Mouse (Mus musculus): Measurements from ENCODE around the gene H2-Ab1. TPM values are rescaled to one million over a fixed set of nuclear protein-coding genes. Genes with fewer than 3 reads are reported as not detected.

H2-Ab1 gene
- polyA plus RNA-seq, 1 experiment from 2014 or later = 0.95 TPM

DNA sequence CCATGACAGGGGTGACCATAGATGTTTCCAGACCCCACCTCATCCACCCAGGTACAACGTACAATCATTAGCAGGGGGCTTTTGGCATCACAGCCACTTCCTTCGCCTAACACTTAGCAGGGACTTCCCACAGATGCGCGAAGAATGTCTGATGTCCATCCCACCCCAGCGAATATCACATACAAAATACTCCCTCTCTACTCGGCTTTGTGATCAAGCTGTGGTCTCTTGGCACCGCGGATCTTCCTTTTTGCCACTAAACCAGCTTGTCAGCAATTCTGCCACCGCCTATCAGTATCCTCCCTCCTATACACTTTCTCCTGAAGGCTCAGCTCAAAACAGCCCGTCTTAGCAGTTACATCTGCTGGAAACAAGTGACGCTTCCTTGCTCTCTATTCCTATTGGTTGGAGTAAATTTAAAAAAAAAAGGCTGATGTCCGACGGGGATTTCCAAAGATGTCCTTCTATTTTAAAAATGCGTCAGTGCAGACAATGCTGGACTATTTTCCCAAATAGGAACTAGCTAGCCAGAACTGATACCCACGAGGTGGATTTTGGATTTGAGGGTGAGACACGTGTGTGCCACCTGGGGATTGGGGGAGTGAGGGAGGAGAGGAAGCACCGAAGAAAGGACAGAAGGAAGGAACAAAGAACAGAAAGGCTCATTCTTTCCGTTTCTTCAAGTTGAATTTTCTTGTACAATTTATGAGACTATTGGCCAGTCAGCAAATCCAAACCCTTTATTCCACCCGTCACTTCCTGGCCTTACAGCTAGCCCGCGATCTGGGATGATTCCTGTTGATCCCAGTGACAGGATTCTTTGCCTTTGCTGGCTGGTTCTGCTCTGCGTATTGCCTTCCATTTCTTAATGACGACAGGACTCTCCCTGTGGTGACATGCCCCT, 38.7 kb downstream of the H2-Ab1 start:
- peak overlapping the region; percentile 29; the same call in 1 of the 2 replicates for H3K9ac ChIP-seq (replicated peaks; ENCODE audit: low read depth, low read length)
- H3K4me2 ChIP-seq (ENCODE audit: low read length) = peak overlapping the region; percentile 63
- peak; percentile 90 for ATAC-seq
- no peak overlapping the region for H3K27ac ChIP-seq (ENCODE audit: low read length)
- H3K36me3 ChIP-seq (ENCODE audit: control insufficient read depth, insufficient read depth) = no peaks in the 10 kb centered on the region
- no peaks in the 10 kb centered on the region for H3K27me3 ChIP-seq (replicated peaks; ENCODE audit: control insufficient read depth, insufficient read depth, low read length)
- H3K4me1 ChIP-seq (replicated peaks; ENCODE audit: control insufficient read depth, insufficient read depth, low read length) = peaks cover 6% of the 10 kb centered on the region; the same call in 1 of the 2 replicates
- 20% methylated on average over 23 of the region's 23 CpGs for WGBS
- H3K9me3 ChIP-seq (ENCODE audit: control insufficient read depth, low read length) = no peaks in the 10 kb centered on the region
- peak overlapping the region; percentile 44 for H3K4me3 ChIP-seq (replicated peaks; ENCODE audit: low read length)

DNA sequence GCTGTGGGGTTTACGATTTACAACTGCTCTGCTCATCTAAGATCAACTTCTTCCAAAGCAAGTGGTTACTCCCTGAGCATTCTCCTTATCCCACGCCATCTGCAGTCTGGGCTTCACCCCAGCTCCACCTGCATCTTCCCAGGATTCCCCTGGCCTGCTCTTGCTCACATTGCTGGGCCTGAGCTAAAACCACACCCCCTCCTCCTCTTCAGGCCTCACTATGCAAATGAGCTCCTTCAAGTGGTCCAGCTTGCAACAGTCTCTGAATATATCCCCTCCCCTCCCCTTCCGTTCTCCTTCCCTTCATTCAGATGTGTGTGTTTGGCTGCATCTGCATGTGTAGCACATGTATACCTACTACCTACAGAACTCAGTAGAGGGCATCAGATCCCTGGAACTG, 41.9 kb downstream of the H2-Ab1 start:
- Histone ChIP-seq H3K27me3 (replicated peaks; ENCODE audit: control insufficient read depth, insufficient read depth, low read length) (no peaks in the 10 kb centered on the region), H3K9ac (replicated peaks; ENCODE audit: low read depth, low read length) (no peak overlapping the region), H3K9me3 (ENCODE audit: control insufficient read depth, low read length) (no peaks in the 10 kb centered on the region), H3K4me3 (replicated peaks; ENCODE audit: low read length) (no peak overlapping the region), H3K27ac (ENCODE audit: low read length) (no peak overlapping the region), H3K36me3 (ENCODE audit: control insufficient read depth, insufficient read depth) (no peaks in the 10 kb centered on the region), H3K4me1 (replicated peaks; ENCODE audit: control insufficient read depth, insufficient read depth, low read length) (peaks cover 2% of the 10 kb centered on the region; the same call in 1 of the 2 replicates), H3K4me2 (ENCODE audit: low read length) (no peak overlapping the region)
- no peak for ATAC-seq
- 50% methylated on average over 3 of the region's 3 CpGs for WGBS

DNA sequence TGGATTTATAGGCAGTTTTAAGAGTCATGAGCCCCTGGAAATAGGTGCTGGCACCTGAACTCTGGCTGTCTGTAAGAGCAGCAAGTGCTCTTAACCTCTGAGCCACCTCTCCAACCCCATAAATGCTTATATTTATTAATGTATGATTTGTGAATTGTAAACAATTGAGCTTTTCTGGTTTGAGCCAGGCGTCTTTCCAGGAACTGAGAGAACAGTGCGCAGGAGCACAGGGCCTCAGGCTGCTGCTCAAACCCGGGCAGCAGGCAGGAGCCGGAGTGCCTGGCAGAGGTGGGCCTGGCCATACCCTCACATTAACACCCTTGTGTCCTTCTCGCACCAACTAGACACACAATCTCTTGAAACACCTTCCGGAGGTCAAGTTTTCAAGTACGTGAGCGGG, 42.6 kb downstream of the H2-Ab1 start:
- H3K4me2 ChIP-seq (ENCODE audit: low read length) = no peak overlapping the region
- H3K27ac ChIP-seq (ENCODE audit: low read length) = no peak overlapping the region
- WGBS = 94% methylated on average over 8 of the region's 8 CpGs

DNA sequence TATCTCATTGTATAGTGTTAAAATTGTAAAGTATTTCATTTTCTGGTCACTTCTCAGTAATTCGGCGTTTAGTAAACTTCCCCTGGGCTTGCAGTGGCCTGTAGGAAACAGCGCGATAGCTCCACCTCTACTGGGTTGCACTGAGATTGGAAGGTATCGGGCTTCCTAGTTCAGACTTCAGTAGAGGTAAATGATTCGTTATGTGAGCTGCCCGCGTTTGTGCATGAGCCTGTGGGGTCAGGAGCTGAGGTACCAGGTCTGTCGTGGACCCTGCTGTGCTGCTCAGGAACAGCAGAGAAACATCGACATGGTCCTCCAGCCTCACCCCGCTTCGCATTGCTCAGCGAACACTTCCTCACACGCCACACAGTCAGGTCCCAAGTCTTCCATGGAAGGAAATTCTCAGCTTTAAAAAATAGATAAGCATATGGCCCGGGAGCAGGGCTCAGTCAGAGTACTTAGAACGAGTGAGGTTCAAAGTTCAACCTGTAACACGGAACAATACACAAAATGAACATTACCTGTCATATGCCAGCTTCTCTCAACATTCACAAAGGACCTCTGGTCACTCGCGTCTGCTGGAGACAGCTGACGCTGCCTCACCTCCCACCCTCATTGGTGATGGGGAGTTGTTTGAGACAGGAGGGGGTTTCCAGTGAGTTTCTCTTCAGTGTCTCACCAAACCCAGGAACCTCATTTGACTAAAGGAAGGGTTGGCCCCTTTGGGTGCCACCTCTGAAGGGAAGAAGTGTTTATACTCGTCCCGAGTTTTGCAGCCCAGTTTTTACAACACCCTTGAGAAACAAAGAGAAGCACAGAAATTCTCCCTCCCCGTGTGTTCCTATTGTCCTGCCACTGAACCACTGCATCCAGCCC, 43.4 kb downstream of the H2-Ab1 start:
- no peak overlapping the region for H3K4me3 ChIP-seq (replicated peaks; ENCODE audit: low read length)
- no peaks in the 10 kb centered on the region for H3K27me3 ChIP-seq (replicated peaks; ENCODE audit: control insufficient read depth, insufficient read depth, low read length)
- no peak overlapping the region for H3K27ac ChIP-seq (ENCODE audit: low read length)
- H3K4me1 ChIP-seq (replicated peaks; ENCODE audit: control insufficient read depth, insufficient read depth, low read length) = peaks cover 2% of the 10 kb centered on the region; the same call in 1 of the 2 replicates
- H3K4me2 ChIP-seq (ENCODE audit: low read length) = no peak overlapping the region
- no peak overlapping the region for H3K9ac ChIP-seq (replicated peaks; ENCODE audit: low read depth, low read length)
- no peaks in the 10 kb centered on the region for H3K9me3 ChIP-seq (ENCODE audit: control insufficient read depth, low read length)
- H3K36me3 ChIP-seq (ENCODE audit: control insufficient read depth, insufficient read depth) = no peaks in the 10 kb centered on the region
- 74% methylated on average over 23 of the region's 23 CpGs for WGBS
- no peak for ATAC-seq

More for the DNA sequence above, 42.6 kb downstream of the H2-Ab1 start:
- peaks cover 2% of the 10 kb centered on the region; the same call in 1 of the 2 replicates for H3K4me1 ChIP-seq (replicated peaks; ENCODE audit: control insufficient read depth, insufficient read depth, low read length)
- H3K9me3 ChIP-seq (ENCODE audit: control insufficient read depth, low read length) = no peaks in the 10 kb centered on the region
- no peak overlapping the region for H3K4me3 ChIP-seq (replicated peaks; ENCODE audit: low read length)
- H3K9ac ChIP-seq (replicated peaks; ENCODE audit: low read depth, low read length) = no peak overlapping the region
- H3K36me3 ChIP-seq (ENCODE audit: control insufficient read depth, insufficient read depth) = no peaks in the 10 kb centered on the region
- H3K27me3 ChIP-seq (replicated peaks; ENCODE audit: control insufficient read depth, insufficient read depth, low read length) = no peaks in the 10 kb centered on the region
- ATAC-seq = no peak

DNA sequence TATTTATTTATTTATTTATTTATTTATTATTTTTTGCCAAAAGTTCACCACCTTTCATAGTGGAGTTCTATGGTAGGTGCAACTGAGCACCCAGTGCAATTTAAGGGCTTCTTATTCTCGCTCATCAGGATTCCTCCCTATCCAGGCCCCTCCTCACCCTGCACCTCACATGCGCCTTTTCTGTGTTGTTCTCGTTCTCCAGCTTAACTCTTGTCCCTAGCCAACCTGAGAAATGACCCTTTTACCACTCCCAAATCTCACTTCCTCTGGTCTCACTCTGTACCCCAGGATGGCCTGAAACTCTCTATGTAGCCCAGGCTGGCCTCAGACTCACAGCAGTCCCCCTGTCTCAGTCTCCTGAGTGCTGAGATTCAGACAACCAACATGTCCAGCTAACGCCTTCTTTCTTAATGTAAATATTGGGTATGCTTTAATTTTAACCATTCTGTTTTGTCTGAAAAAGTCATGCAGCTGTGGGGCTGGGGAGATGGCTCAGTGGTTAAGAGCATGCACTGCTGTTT, 44.2 kb downstream of the H2-Ab1 start:
- no peaks in the 10 kb centered on the region for H3K27me3 ChIP-seq (replicated peaks; ENCODE audit: control insufficient read depth, insufficient read depth, low read length)
- no peak overlapping the region for H3K4me3 ChIP-seq (replicated peaks; ENCODE audit: low read length)
- H3K36me3 ChIP-seq (ENCODE audit: control insufficient read depth, insufficient read depth) = no peaks in the 10 kb centered on the region
- no peak overlapping the region for H3K9ac ChIP-seq (replicated peaks; ENCODE audit: low read depth, low read length)
- H3K4me2 ChIP-seq (ENCODE audit: low read length) = no peak overlapping the region
- no peaks in the 10 kb centered on the region for H3K9me3 ChIP-seq (ENCODE audit: control insufficient read depth, low read length)
- no peak overlapping the region for H3K27ac ChIP-seq (ENCODE audit: low read length)
- no peaks in the 10 kb centered on the region for H3K4me1 ChIP-seq (replicated peaks; ENCODE audit: control insufficient read depth, insufficient read depth, low read length)
- ATAC-seq = no peak
- 93% methylated on average over 4 of the region's 4 CpGs for WGBS

DNA sequence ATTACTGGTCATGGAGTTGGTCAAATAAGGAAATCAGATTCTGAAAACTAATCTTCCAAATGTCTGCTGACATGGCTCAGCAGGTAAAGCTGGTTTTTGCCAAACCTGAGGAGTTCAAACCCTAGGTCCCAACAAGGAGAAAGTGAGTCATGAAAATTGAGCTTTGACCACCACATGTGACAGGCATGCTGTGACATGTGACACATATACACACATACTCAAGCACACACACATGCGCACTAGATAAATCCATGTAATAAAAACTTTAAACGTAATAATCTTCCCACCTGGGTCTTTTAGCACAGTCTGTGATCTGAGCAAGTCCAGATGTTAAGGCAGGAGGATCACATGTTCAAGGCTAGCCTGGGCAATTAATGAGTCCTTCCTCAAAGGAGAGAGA, 46.3 kb downstream of the H2-Ab1 start:
- ATAC-seq = no peak
- H3K4me1 ChIP-seq (replicated peaks; ENCODE audit: control insufficient read depth, insufficient read depth, low read length) = no peaks in the 10 kb centered on the region
- H3K4me3 ChIP-seq (replicated peaks; ENCODE audit: low read length) = no peak overlapping the region
- H3K9ac ChIP-seq (replicated peaks; ENCODE audit: low read depth, low read length) = no peak overlapping the region
- H3K9me3 ChIP-seq (ENCODE audit: control insufficient read depth, low read length) = no peaks in the 10 kb centered on the region
- no peaks in the 10 kb centered on the region for H3K36me3 ChIP-seq (ENCODE audit: control insufficient read depth, insufficient read depth)
- no peak overlapping the region for H3K4me2 ChIP-seq (ENCODE audit: low read length)
- H3K27ac ChIP-seq (ENCODE audit: low read length) = no peak overlapping the region
- no peaks in the 10 kb centered on the region for H3K27me3 ChIP-seq (replicated peaks; ENCODE audit: control insufficient read depth, insufficient read depth, low read length)
- 83% methylated on average over 2 of the region's 2 CpGs for WGBS

DNA sequence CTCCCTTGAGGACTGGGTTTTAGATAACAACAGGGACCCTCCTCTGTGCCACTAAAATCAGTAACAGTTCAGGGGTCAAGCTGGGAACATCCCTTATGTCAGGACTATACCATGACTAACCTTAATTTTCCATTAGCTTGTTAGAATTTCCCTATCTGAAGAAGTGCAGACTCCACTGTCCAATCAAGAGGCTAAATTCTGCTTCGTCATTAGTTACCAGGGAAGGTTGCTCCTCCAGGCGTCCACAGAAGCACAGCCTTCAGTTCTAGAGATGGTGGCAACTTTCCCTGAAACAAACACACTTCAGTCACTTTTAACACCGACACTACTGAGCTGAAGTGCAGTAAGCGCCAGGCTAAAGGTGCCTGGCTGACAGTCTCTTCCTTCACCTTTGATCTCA, 47.3 kb downstream of the H2-Ab1 start:
- Histone ChIP-seq H3K27ac (ENCODE audit: low read length) (no peak overlapping the region), H3K4me3 (replicated peaks; ENCODE audit: low read length) (no peak overlapping the region), H3K27me3 (replicated peaks; ENCODE audit: control insufficient read depth, insufficient read depth, low read length) (no peaks in the 10 kb centered on the region), H3K4me2 (ENCODE audit: low read length) (no peak overlapping the region), H3K4me1 (replicated peaks; ENCODE audit: control insufficient read depth, insufficient read depth, low read length) (peaks cover 3% of the 10 kb centered on the region), H3K36me3 (ENCODE audit: control insufficient read depth, insufficient read depth) (no peaks in the 10 kb centered on the region), H3K9ac (replicated peaks; ENCODE audit: low read depth, low read length) (no peak overlapping the region), H3K9me3 (ENCODE audit: control insufficient read depth, low read length) (no peaks in the 10 kb centered on the region)
- peak; percentile 54; the same call in 1 of the 2 replicates for ATAC-seq
- 25% methylated on average over 4 of the region's 4 CpGs for WGBS

DNA sequence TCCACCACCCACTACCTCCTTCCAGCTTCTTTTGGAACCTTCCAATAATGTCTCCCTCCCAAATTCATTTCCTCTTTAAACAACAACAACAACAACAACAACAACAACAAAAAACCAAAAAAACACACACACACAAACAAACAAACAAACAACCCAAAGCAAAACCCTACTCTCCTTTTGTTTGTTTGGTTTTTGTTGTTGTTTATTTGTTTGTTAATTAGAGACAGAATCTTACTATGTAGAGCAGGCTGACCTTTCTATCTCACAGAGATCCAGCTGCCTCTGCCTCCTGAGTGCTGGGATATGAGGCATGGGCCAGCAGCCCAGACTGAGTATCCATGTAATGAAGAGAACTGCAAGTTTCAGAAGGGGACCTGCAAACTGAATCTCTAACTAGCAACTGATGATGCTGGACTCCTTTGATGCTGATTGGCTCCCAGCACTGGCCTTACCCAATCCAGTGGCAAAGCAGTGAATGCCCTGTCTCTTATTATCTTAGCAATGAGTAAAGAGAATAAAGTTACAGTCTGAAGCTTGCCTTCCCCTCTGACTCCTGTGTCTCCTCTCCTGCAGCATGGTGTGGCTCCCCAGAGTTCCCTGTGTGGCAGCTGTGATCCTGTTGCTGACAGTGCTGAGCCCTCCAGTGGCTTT, 48.0 kb downstream of the H2-Ab1 start, which contains the start of gene H2-Eb1:
H2-Eb1 (plus strand) TSS at position 488 of the 651 bp plus-strand sequence.
- Histone ChIP-seq H3K9ac (replicated peaks; ENCODE audit: low read depth, low read length) (no peak within 1 kb of the TSS), H3K27me3 (replicated peaks; ENCODE audit: control insufficient read depth, insufficient read depth, low read length) (no peaks in the 10 kb centered on the region), H3K27ac (ENCODE audit: low read length) (no peak within 1 kb of the TSS), H3K36me3 (ENCODE audit: control insufficient read depth, insufficient read depth) (no peaks in the 10 kb centered on the region), H3K4me3 (replicated peaks; ENCODE audit: low read length) (no peak within 1 kb of the TSS), H3K9me3 (ENCODE audit: control insufficient read depth, low read length) (no peaks in the 10 kb centered on the region), H3K4me2 (ENCODE audit: low read length) (no peak within 1 kb of the TSS), H3K4me1 (replicated peaks; ENCODE audit: control insufficient read depth, insufficient read depth, low read length) (peaks cover 7% of the 10 kb centered on the region)
- peak; percentile 85 for ATAC-seq

Data from forebrain, embryonic 16.5 days (tissue).